Mouse (Mus musculus) kidney, postnatal 14 days (tissue): ENCODE results near the gene Zfp277.

Source experiments
- DNase-seq: peaks from one replicate; pipeline ENCODE4 v3.0.0; 2022; ENCODE audit warnings: mixed read lengths

Gene Zfp277

GRCm38 (mm10) chr12:40445648-40446449, at the start of gene Zfp277, which contains the start of gene Dock4:
Zfp277 (minus strand) TSS chr12:40445902.
Dock4 (plus strand) TSS chr12:40445952.
- peak; percentile 100 for DNase-seq

GRCm38 (mm10) chr12:40486047-40486837, 40.5 kb upstream of the Zfp277 start:
- DNase-seq, result no peak

GRCm38 (mm10) chr12:40485210-40485609, 39.5 kb upstream of the Zfp277 start:
- DNase-seq, result no peak

- DNase-seq, result peak; percentile 39
These were observed 38.5 kb upstream of the Zfp277 start for GRCm38 (mm10) chr12:40484224-40484623.

GRCm38 (mm10) chr12:40477621-40478452, 32.1 kb upstream of the Zfp277 start:
- DNase-seq, result peak; percentile 55

- DNase-seq, result no peak
These were observed 28.0 kb upstream of the Zfp277 start for GRCm38 (mm10) chr12:40473709-40474108.

- DNase-seq, result peak; percentile 46
These were observed 26.1 kb upstream of the Zfp277 start for GRCm38 (mm10) chr12:40471649-40472399.

GRCm38 (mm10) chr12:40469009-40469408, 23.3 kb upstream of the Zfp277 start:
- DNase-seq, result no peak

- DNase-seq, result no peak
These were observed 22.5 kb upstream of the Zfp277 start for GRCm38 (mm10) chr12:40468235-40468634.

- DNase-seq, result no peak
These were observed 18.6 kb upstream of the Zfp277 start for GRCm38 (mm10) chr12:40464282-40464681.

GRCm38 (mm10) chr12:40463828-40464227, 18.1 kb upstream of the Zfp277 start:
- no peak for DNase-seq

GRCm38 (mm10) chr12:40462693-40463235, 17.1 kb upstream of the Zfp277 start:
- peak; percentile 60 for DNase-seq

- DNase-seq, result no peak
These were observed 14.1 kb upstream of the Zfp277 start for GRCm38 (mm10) chr12:40459673-40460265.

- peak; percentile 73 for DNase-seq
These were observed 13.3 kb upstream of the Zfp277 start for GRCm38 (mm10) chr12:40458977-40459376.

GRCm38 (mm10) chr12:40456517-40456916, 10.8 kb upstream of the Zfp277 start:
- no peak for DNase-seq

- no peak for DNase-seq
These were observed 3.6 kb upstream of the Zfp277 start for GRCm38 (mm10) chr12:40449119-40449795.

GRCm38 (mm10) chr12:40447561-40448355, 2.1 kb upstream of the Zfp277 start:
- no peak for DNase-seq

- DNase-seq, result peak; percentile 51
These were observed 1.0 kb upstream of the Zfp277 start for GRCm38 (mm10) chr12:40446450-40447381.

GRCm38 (mm10) chr12:40445206-40445605, 496 bp downstream of the Zfp277 start:
- no peak for DNase-seq
